Mouse (Mus musculus) thymus, postnatal 10 days (tissue): ENCODE measurements around the gene Agap1.

Experiments
- DNase-seq, 2 experiments: peaks; one replicate each; pipeline ENCODE4 v3.0.0; 2021; ENCODE audit warnings: low spot score in 2 of 2

Agap1 gene

DNA sequence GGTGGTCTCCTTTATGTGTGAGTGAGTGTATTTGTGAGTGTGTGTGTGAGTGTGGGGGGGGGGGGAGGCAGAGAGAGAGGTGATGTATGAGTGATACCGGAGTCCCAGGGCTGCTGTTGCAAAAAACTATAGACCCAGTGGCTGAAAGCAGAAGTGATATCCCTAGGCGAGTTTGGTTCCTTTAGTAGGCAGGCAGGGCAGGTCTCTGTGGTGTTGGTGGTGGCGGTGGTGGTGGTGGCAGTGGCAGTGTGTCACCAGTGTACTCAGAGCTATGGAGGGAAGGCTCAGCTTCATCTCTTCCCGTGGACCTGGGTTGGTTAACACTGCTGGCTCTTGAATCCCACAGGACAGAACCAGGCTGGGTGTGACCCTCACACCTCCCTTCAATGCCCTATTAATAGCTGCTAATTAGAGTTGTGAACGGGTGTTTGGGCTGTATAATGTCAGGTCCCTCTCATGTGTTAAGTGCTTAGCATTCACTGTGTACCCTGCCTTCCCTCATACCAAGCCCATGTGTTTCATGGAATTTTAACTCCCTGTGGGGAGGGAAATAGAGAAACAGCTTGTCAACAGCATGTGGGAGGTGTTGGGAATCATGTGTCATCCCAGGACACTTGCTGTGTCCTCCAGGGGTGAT is 158.7 kb downstream of the Agap1 start:
- no peak for DNase-seq

- DNase-seq = no peak
These were observed 161.9 kb downstream of the Agap1 start for GRCm38 (mm10) chr1:89616556-89616955.

- no peak for DNase-seq
These were observed 162.7 kb downstream of the Agap1 start for GRCm38 (mm10) chr1:89617336-89617735.

DNA sequence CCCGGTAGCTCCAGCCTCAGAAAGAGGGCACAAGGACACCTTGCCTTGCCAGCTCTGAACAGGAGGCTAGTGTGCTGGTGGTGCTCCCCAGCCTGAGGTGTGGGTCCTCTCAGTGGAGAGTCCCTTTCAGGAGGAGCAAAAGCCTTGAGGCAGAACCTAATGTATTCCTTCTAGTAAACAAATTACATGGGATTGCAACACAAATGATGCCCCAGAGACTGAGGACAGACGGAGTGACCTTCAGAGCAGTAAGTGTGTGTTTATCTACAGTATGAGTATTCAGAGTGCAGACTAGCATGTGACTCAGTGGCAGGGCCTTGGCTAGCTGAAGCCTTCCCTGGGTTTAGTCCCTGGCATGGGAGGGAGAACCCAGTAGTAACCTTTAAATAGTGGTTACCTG is 165.4 kb downstream of the Agap1 start:
- no peak for DNase-seq

DNA sequence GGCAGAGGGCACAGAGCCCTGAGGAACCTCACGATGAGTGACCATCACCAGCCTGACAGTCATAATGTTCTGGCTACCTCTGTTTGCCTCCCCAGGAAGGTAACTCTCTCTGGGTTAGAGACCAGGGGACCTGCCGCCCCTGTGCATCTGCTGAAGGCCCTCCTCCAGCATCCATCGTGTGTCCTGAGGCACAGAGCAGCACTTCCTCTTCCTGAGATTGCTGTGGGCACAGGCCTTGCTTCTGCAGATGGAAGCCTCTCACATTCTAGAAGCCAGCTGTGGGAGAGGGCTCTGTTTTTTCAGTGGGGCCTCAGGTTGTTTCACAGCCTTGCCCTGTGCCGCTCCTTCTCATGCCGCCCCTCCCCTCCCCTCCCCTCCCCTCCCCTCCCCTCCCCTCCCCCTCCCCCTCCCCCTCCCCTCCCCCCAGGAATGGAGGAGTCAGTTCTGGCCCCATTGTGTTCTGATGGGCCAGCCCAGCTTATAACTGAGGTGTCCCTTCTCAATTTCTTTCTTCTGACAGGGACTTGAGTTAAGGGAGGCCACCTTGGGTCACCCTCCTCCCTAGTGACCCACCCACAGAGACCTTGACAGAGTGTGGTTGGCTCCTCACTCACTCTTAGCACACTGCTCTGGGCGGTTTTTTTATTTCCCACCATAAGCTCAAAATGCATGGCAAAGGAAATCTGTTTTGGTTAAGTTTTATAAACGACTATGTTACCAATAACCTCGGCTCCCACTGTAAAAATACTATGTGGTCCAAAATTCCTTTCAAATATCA is 166.6 kb downstream of the Agap1 start:
- DNase-seq = no peak

GRCm38 (mm10) chr1:89621952-89622351 is 167.3 kb downstream of the Agap1 start:
- no peak for DNase-seq

DNA sequence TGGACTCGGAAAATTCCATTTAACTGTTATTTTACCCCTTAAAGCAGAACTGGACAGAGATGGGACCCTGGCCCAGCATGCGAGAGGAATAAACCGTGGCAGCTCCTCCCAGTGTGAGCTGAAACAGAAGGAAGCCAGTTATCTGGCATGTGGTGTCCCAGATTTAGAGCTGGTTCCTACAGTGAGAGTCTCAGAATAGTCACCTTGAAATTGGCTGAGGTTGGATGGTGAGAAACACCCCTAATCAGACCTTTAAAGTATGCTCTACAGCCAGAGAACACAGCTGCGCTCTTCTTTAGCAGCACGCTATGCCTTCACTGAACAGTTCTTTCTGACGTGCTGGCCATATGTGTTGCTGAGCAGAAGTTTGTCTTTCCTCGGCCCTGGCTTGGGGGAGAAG is 168.2 kb downstream of the Agap1 start:
- no peak for DNase-seq

GRCm38 (mm10) chr1:89625312-89625711 is 170.7 kb downstream of the Agap1 start:
- no peak for DNase-seq

- DNase-seq = no peak
These were observed 171.4 kb downstream of the Agap1 start for GRCm38 (mm10) chr1:89625967-89626366.

GRCm38 (mm10) chr1:89626940-89627339 is 172.3 kb downstream of the Agap1 start:
- DNase-seq = no peak

DNA sequence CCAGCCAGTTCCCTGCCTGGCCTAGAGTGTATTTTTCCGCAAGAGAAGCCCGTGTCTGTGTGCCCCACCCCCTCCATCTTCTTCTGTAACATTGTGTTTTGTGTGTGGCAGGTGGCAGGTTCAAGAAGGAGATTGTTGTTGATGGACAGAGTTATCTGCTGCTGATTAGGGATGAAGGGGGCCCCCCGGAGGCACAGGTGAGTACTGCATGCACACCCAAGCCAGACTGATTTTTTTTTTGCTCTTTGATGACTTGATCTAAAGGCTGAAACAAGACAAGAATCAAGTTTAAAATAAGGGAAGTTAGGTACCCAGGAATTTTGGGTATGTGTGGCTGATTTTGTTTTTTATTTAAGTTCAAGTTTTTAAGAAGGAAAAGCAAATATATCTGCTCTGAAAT is 173.0 kb downstream of the Agap1 start:
- no peak for DNase-seq

DNA sequence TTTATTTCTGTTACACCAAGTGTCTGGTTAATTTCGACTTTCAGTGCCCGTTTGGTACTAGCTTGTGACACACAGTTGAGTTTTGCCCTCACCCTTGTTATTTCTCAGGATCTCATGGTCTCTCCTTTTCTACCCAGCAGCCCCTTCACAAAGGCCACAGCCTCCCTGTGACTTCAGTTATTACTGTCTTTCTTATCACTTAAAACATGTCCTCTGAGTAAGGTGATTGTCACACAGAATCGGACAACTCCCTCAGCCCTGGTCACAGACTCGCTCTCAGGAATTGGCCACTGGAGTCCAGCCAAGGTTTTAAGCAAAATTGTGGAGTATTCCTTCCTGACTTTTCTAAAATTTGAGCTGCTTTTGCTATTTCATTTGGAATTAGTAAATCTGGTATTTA is 176.2 kb downstream of the Agap1 start:
- no peak for DNase-seq

GRCm38 (mm10) chr1:89631747-89632146 is 177.1 kb downstream of the Agap1 start:
- peak in 1 of 2 experiments; percentile 40 for DNase-seq

DNA sequence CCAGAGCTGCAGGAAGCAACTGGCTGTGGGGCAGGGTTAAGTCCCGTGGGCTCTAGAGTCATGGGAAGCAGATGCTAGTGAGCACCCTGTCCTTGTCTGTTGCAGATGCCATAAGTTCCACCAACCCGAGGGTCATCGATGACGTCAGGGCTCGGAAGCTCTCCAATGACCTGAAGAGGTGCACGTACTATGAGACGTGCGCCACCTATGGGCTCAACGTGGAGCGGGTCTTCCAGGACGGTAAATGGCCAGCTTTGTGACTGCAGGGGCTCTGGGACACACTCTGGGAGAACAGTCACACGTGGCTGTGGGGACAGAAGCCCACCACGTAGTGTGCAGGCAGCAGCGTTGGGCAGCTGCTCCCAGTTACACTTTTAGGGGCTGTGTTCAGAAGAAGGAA is 179.4 kb downstream of the Agap1 start:
- no peak for DNase-seq

DNA sequence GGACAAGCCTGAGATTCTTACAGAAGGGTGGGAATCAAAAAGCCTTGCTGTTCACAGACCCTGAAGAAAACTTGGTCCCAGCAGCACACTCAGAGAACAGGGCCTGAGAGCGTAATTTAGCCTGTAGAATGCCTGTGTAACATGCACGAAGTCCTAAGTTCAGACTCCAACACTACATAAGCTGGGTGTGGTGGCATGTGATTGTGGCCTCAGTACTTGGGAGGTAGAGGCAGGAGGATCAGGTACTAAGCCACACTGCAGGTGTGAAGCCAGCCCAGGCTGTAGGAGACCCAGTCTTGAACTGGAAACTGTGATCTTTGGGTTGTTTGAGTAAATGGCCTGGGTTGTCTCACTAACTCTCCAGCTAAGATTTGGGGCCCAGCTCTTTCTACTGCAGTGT is 180.5 kb downstream of the Agap1 start:
- DNase-seq = no peak

DNA sequence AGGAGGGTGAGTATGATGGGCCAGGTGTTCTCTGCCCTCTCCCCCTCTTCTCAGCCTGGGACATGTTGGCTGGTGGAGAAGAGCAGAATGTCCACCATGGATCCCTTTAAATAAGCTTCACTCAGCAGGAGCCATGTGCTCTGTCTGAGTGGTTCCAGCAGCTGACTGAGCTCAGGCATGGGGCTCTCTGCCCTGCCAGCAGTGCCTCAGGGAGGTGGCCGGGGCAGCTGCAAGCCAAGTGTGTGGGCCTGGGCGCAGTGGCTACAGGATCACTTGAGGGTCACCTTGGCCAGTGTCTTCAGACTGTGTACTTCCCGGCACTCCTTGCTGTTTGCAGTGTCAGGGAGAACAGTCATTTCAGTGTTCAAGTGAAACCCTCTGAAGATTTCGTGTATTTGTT is 183.1 kb downstream of the Agap1 start:
- no peak for DNase-seq

- peak; percentile 14 to 56 for DNase-seq
These were observed 189.0 kb downstream of the Agap1 start for GRCm38 (mm10) chr1:89643445-89644100.

GRCm38 (mm10) chr1:89644120-89644519 is 189.5 kb downstream of the Agap1 start:
- peak; percentile 21 to 29 for DNase-seq

GRCm38 (mm10) chr1:89646326-89647018 is 191.9 kb downstream of the Agap1 start:
- peak; percentile 53 to 82 for DNase-seq

GRCm38 (mm10) chr1:89647505-89647904 is 192.9 kb downstream of the Agap1 start:
- no peak for DNase-seq

GRCm38 (mm10) chr1:89650557-89650956 is 196.0 kb downstream of the Agap1 start:
- no peak for DNase-seq

- no peak for DNase-seq
These were observed 201.6 kb downstream of the Agap1 start for GRCm38 (mm10) chr1:89656167-89656566.
